Mouse (Mus musculus): ENCODE measurements around the gene Vat1.
"Not testable (repeated sequence)": the region's sequence is repeated elsewhere in the genome, so short reads cannot be mapped to it uniquely, and the experiment has no call there.

Vat1 gene

DNA sequence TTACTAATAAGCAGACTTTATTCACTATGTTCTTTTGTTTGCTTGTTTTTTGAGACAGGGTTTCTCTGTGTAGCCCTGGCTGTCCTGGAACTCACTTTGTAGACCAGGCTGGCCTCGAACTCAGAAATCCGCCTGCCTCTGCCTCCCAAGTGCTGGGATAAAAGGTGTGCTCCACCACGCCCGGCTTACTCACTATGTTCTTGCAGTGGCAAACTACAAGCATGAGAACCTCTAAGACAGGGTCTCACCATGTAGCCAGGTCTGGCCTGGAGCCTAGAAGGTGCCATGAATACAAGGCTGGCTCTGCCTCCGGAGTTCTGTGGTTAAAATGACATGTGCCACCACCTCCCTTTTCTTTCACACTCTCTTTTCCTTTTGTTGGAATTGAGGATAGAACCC, 521 bp upstream of the Vat1 start:
- not testable (repeated sequence) for DNase-seq (ENCODE audit: low spot score)

DNA sequence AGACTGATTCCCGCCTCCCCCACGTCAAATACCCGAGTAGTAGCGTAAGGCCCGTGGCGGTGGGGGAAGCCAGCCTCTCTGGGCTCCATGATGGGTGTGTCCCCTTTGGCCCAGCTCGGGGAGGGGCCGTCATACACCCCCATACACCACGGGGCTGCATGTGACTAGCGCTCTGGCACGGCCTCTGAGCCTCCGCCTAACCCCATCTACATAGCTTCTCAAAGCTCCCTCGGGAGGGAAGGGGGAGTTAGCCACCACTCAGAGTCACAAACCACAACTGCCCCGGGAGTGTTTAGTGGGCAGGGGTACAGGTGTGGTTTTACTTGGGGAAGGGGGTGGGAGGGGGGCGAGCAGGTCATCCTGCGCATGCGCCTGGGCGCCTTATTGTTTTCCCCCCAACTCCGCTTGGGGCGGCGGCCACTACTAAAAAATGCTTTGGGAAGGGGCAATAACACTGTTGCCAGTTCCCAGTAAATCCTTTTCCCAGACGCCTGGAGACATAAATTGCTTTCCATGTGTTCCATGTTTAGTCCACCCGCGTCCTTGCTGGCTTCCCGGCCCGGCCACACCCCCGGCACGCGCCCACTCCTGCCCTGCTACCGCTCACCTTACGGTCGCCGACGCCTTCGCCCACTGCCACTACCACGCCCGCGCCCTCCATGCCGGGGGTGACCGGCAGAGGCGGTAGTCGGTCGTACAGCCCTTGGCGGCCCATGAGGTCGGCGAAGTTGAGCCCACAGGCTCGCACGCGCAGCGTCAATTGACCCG, 745 bp downstream of the Vat1 start:
- peak; percentile 82 for DNase-seq (ENCODE audit: low spot score)

DNA sequence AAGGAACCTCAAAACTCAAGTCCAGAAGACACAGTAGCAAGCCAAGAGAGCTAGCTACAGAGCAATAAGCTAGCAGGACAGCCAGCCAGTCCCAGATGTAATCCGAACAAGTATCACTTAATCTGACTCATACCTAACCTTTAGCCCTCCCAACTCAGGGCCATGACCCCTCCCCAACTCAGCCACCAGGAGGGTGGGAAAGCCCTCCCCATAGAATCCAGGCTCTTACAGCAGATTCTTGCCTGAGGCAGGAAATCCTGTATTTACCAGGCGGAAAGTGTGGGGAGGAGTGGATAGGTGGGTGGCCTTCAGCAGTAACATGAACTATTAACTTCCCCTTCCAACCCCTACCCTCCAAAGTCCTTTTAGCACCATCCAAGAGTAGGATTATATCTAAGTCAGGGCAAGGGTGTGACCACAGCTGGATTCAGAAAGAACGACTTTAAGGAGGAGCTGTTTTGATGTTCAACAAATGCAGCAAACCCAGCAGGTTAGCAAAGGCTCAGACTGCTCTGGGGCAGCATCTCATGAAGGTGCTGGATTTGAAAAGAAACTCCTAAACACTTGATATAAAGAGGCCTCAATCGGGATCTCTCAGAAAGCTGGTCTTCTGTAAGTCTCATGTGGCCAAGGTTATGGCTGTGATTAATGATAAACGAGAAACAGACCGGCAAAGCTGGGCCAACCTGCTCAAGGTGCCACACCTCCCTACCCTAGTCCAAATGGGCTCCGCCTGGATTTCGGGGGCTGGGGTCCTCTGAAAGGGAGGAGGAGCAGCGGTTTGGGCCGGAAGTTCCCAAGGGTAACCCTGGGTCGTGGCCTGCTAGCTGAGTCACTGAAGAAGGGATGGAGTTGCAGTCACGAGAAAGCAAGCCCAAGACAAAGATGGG, 1.6 kb downstream of the Vat1 start, which contains the start of gene Rnd2:
Gene Rnd2 (plus strand): TSS at position 789 of the 890 bp plus-strand sequence.
- DNase-seq (ENCODE audit: low spot score), result peak; percentile 80

DNA sequence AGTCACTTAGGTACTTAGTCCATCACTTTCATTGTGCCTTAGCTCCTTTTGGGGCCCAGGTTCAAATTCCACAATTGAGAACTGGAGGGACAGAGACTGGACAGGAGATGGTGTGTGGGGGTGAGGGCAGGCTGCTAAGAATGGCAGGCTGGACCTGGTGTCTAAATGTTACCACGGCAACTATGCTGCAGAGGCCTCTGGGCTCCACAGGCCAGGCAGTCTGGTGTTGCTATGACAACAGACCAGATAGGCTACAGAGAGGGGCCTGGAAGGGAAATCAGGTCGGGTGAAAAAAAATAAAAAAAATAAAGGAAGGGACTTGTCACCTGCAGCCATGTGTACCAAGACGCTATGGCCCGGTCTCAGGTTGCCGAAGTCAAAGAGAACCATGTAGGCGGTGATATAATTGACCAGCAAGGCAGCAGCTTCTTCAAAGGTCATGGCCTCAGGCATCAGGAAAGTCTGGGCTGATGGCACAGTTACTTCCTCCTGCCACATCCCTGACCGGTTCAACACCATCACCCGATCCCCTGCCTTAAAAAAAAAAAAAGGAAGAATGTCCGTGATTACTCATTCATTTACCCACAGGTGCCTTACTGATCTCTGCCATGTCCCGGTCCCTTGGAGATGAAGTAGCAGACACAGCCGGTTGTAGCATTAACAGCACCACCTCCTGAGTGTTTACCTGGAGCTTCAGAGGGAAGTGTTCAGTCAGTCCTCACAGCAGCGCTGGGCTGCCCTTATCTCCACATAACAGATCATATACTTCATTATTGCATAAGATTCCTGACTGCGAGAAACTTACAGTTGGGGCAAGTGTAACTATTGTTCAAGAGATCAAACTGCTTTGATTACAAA, 3.2 kb downstream of the Vat1 start:
- no peak for DNase-seq (ENCODE audit: low spot score)

DNA sequence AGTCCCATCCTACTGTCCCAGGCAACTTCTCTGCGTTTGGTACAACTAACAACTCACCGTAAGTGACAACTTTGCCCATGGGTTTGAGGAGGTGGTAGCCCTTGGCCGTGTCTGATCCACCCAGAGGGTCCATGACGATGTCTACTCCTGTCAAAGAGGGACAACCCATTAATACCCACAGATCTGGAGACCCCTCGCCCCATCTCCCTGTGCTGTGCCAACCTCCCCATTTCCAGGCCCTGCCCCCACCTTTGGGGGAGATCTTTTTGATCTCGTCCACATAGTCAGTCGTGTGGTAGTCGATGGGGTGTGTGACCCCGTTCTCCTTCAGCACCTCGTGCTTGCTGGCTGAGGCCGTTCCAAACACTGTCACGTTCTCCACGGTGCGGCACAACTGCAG, 3.9 kb downstream of the Vat1 start:
- no peak for DNase-seq (ENCODE audit: low spot score)

DNA sequence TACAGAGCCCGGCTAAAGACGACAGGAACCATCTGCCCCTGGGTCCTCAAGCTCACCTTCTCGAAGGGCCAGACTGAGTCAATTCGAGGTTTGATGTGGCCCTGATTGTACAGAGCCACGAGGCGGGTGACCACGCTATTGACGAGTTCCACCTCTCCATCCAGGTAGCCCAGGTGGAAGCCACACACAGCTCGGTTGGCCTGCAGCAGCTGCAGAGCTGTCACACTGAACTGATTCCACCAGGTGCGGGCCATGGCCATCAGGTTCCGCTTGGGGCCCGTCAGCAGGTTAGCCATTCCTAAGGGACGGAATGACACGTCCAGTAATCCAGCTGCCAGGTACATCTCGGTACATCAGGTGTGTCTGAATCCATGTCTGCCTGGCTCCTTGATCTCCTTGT, 5.7 kb downstream of the Vat1 start:
- no peak for DNase-seq (ENCODE audit: low spot score)

DNA sequence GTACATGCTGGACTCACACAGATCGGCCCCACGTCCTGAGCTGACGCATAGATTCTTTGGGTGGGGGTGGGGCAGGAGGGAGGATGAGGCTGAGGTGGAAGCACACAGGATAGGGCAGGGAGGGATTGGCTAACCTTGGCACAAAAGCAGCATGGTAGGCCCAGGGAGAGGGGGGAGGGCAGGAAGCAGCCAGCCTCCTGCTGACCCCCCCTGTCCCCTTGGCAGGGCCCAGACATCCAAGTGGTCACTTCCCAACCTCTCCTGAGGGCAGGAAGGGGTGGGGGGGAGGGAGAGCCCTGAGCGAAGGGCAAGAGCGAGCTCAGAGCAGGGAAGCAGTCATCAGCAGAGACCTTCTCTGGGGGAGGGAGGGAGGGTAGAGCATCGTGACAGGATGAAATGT, 6.3 kb downstream of the Vat1 start:
- DNase-seq (ENCODE audit: low spot score), result no peak

DNA sequence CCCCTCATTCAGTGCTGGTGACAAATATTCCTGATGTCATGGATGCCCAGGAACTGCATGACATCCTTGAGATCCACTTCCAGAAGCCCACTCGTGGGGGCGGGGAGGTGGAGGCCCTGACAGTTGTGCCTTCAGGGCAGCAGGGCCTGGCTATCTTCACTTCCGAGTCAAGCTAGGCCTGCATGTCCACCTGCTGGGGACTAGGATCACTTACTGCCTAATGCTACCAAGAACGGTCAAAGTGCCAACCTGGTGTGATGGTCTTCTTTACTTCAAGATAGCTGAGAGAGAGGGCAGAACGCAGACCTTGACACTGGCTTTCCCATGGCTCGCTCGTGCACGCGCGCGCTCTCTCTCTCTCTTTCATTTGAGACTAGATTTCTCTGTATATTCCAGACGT, 7.8 kb downstream of the Vat1 start:
- DNase-seq (ENCODE audit: low spot score), result no peak

DNA sequence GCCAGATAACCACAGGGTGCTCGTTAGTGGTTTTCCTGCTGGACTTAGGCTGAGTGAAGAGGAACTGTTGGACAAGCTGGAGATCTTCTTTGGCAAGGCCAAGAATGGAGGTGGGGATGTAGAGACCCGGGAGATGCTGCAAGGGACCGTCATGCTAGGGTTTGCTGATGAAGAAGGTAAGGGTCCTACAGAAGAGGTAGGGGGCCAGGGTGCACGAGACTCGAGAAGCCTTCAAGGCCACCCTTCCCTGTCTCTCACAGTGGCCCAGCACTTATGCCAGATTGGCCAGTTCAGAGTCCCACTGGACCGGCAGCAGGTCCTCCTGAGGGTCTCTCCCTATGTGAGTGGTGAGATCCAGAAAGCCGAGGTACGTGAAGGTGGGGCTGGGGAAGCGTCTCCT, 8.4 kb downstream of the Vat1 start:
- no peak for DNase-seq (ENCODE audit: low spot score)

DNA sequence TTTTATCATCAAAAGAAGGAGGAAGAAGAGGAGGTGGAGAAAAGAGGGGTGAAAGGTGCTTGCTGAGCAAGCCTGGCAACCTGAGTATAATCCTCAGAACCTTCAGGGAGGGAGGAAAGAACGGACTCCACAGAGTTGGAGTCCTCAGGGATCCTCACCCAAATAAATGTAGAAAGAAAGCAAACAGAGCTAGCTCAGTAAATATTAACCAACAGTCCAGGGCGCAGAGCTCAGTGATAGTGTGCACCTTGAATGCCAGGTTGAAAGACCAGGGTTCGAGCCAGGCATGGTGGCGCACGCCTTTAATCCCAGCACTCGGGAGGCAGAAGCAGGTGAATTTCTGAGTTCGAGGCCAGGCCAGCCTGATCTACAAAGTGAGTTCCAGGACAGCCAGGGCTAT, 10.4 kb downstream of the Vat1 start:
- peak; percentile 54 for DNase-seq (ENCODE audit: low spot score)

DNA sequence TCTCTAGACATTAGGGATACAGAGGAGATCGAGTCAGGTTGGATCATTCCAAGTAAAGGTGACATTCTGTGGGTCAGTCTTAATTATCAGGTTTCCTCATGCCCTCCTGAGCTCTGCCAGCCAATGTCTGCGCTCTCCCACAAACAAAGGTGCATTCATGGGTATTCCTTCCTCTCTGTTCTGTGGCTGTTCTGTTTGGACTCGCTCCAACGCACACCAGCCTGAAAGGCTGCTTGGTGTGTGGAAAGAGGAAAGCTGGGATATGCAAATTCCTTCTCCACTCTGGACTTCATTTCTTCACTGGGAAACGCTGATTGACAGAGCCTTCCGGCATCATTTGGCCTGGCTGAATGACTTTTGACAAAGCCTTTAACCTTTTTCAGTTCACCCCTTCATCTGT, 11.3 kb downstream of the Vat1 start:
- no peak for DNase-seq (ENCODE audit: low spot score)

DNA sequence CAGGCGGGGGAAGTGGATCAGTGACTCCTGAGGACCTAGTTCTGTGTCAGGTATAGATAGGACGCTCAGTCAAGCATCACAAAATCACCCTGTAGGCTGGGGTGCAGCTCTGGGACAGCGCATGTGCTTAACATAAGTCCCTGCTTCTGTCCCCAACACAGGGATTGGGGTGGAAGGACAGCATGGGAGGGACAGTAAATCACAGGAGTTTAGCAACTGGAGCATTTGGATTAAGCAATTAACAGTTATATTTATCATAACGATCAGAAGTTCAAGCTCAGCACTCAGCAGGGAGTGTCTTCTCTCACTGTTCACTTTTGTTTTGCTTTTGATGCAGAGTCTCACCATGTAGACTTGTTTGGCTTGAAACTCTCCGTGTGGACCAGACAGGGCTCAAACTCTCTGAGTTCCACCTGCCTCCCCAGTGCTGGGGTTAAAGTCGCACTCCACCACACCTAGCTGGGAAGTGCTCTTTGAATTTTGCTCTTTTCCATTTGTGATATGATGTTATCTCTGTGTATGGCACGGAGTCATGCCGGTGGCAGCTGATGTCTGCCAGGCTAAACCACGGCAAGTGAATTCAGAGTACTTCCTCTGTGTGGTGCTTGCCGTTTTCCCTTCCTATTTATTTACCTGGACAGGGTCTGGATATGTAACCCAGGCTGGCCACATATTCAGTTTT, 13.8 kb downstream of the Vat1 start:
- DNase-seq (ENCODE audit: low spot score), result no peak

DNA sequence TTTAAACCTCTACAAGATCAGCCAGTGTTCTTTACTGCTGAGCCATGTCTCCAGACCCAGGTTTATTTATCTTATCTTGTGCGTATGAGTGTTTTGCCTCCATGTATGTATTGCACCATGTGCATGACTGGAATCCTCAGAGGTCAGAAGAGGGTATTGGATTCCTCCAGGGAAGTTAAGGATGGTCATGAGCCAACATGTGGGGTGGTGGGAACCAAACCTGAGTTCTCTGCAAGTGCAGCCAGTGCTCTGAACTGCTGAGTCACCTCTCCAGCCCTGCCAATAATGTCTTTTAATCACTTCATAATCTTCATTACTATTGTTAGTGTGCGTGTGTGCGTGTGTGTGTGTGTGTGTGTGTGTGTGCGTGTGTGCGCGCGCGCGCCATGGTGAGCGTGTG, 14.5 kb downstream of the Vat1 start:
- no peak for DNase-seq (ENCODE audit: low spot score)

DNA sequence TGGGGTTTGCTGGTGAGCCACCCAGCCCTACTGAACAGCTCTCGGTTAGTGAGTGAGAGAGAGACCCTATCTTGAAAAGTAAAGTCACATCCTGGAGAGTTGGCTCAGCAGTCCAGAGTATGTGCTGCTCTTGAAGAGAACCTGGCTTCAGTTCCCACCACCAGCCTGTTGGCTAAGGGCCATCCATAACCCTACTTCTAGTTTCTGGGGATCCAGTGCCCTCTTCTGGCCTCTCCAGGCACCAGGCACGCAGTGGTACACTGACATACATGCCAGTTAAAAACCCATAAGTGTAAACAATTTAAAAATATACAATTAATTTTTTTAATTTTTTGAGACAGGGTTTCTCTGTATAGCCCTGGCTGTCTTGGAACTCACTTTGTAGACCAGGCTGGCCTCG, 15.6 kb downstream of the Vat1 start:
- DNase-seq (ENCODE audit: low spot score), result no peak

DNA sequence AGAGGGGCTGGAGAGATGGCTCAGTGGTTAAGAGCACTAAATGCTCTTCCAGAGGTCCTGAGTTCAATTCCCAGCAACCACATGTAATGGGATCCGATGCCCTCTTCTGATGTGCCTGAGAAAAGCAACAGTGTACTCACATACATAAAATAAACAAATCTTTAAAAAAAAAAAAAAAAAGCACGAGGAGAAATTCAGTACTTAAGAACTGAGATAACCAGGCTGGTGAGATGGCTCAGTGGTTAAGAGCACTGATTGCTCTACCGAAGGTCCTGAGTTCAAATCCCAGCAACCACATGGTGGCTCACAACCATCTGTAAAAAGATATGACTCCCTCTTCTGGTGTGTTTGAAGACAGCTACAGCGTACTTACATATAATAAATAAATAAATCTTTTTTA, 16.4 kb downstream of the Vat1 start:
- not testable (repeated sequence) for DNase-seq (ENCODE audit: low spot score)

DNA sequence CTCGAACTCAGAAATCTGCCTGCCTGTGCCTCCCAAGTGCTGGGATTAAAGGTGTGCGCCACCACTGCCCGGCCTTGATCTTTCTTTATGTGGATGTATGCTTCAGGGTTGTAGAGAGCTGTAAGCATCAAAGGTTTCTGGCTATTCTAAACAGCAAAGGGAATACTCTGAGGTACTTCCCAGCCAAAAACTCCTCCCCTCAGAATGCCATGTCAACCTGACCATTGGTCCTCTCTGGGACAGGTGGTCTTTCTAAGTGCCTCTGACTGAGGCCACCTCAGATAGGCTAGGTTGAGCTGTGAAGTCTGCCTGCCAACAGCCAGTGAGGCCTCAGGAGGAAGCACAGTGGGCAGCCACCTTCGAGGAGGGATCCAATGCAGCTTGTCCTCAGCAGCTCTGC, 17.1 kb downstream of the Vat1 start:
- no peak for DNase-seq (ENCODE audit: low spot score)

DNA sequence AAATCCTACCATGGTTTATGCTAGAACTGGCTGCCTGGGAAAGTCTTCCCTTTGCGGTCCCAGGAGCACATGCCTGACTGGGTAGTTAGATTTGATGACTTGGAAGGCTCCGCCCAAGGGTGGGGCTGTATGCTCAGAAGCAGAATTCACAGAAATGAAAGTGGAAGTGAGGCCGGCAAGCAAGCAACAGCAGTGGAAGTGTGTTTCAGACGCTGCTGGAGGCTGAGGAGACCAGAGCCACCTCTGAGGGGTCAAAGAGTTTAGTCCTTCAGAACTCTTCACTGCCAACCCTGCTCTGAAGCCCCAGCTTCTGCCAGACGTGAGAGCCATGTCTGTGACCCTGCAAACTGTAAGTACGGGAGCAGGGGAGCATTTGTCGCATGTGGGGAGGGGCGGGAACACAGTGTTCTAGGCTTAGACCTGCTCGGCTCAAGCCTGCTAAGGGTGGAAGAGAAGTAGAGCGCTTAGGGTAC, 17.7 kb downstream of the Vat1 start, which contains the start of gene Ifi35:
Gene Ifi35 (plus strand): TSS at position 134 of the 473 bp plus-strand sequence.
- peak; percentile 83 for DNase-seq (ENCODE audit: low spot score)

DNA sequence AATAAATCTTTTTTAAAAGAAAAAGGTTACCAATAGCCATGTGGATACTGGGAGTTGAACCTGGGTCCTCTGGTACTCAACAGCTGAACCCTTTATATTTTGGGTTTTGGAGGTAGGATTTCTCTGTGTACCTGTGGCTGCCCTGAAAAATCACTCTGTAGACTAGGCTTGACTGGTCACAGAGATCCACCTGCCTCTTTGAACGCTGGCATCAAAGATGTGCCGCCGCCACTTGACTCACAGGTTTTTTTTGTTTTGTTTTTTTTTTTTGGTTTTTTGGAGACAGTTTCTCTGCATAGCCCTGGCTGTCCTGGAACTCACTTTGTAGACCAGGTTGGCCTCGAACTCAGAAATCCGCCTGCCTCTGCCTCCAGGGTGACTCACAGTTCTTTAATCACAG, 18.2 kb downstream of the Vat1 start:
- DNase-seq (ENCODE audit: low spot score), result no peak

DNA sequence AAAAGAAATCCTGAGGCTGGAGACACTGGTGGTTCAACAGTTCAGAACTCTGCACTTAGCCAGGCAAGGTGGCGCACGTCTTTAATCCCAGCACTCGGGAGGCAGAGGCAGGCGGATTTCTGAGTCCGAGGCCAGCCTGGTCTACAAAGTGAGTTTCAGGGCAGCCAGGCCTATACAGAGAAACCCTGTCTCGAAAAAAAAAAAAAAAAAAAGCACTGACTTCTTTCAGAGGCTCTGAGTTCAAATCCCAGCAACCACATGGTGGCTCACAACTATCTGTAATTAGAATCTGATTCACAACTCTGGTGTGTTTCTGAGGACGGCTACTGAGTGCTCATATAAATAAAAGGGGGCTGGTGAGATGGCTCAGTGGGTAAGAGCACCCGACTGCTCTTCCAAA, 19.2 kb downstream of the Vat1 start:
- DNase-seq (ENCODE audit: low spot score), result not testable (repeated sequence)

DNA sequence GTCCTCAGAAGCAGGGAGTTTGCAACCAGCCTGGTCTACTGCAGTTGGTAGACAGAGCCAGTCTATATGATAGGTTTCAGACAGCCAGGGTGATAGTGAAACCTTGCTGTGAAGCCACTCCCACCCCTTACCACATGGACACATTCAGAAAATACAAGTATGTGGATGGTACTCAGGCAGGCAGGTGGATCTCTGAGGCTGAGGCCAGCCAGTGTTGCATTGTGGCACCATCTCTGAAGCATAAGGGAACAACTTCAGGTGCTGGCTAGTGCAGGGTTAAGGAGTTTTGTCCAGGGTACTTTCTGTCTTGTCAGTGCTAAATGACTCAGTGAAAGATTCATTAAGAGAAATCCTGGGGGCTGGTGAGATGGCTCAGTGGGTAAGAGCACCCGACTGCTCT, 19.7 kb downstream of the Vat1 start:
- no peak for DNase-seq (ENCODE audit: low spot score)

DNA sequence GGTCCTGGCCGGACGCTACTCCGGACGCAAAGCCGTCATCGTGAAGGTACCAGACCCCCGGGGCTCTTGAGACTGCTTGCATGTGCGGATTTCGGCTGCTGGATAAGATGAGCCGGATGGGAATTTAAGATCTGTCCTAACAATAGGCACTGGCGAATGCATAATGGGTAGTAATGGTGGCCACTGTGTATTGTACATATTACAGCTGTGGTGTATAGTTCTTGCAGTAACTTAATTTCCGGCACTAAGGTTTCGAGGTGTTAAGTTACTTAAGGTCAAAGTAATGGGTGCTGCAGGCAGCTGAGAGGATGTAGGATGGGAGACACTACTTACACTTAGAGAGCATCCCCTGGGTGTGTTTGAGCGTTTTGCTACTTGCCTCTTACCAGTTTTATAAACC, 23.3 kb downstream of the Vat1 start:
- DNase-seq (ENCODE audit: low spot score), result no peak

Data from yolk sac, embryonic 10.5 days (tissue).